Mouse (Mus musculus): ENCODE data around the gene Lrig3.

The Lrig3 gene

DNA sequence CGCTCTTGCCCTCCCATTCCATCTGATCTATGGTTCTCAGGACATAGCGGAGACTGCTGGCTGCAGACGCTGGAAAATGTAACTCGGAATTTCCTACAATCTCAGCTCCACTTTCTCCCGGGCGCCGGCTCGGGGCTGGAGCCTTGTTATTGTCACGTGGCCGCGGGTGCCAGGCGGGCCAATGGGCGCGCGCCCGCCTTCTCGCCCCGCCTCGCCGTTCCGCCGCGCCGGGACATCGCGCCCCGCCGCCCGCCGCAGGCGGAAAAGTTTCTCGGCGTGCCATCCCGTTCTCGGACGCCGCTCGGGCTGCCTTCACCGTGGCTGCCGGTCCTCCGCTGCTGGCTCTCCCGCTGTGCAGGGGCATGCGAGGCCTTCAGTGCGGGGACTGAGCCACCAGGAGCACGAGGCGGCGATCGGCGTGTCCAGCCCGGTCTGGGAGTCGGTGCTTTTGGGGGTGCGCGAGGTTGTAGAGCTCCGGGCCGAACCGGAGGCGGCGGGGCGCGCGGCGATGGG lies at the start of gene Lrig3:
Gene Lrig3, plus strand, starts transcription at position 201 of the 513 bp plus-strand sequence.
- in situ Hi-C loops (cut with MboI; ENCODE audit: low sequenced_read_pairs) = no loop called here

DNA sequence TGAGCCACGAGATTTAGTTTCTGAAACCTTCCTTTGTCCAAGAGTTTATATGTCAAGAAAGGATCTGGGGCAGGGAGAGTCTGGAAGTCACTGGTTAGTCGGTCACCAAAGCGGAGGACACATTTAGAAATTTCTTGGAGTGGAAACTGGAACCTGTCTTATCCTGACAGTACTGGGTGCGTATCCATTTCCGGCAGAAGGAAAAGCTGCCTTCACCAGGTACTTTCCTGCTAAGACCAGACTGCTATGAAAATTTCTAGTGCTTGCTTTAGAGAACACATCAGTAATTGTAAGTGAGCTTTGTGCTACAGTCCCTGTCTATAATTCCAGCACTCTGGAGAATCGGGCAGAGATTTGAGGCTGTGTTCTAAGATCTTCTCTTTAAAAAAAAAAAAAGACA lies 49.2 kb upstream of the Lrig3 start:
- in situ Hi-C loops (cut with MboI; ENCODE audit: low sequenced_read_pairs) = no loop called here

DNA sequence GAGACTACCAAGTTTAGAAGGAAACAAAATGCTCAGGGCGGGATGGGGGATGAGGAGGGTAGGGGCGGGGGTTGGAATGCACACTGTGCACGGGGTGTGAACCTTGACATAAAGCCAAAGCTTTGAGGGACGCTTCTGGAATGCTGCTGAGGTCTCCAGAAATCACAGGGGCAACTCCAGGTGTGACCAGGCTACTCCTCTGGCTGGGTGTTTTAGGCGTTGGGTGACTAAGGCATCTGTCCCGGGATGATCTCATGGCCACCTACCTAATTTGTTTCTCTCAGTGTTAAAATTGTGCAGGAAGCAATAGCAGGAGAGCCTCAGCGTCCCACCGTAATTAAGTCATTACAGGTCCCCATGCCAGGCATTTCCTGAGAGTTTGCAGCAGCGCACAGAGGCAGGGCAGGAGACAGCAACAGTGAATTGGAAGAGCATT lies 48.5 kb upstream of the Lrig3 start:
- in situ Hi-C loops (cut with MboI; ENCODE audit: low sequenced_read_pairs) = no loop called here

DNA sequence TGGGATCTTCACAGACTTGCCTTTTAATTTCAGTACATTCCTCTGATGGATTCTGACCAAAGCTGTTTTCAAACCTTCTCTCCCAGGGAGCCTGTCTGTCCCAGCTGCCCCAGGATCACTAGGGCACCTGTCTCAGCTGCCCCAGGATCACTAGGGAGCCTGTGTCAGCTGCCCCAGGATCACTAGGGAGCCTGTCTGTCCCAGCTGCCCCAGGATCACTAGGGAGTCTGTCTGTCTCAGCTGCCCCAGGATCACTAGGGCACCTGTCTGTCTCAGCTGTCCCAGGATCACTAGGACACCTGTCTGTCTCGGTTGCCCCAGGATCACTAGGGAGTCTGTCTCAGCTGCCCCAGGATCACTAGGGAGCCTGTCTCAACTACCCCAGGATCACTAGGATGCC lies 47.0 kb upstream of the Lrig3 start:
- in situ Hi-C loops (cut with MboI; ENCODE audit: low sequenced_read_pairs) = no loop called here

DNA sequence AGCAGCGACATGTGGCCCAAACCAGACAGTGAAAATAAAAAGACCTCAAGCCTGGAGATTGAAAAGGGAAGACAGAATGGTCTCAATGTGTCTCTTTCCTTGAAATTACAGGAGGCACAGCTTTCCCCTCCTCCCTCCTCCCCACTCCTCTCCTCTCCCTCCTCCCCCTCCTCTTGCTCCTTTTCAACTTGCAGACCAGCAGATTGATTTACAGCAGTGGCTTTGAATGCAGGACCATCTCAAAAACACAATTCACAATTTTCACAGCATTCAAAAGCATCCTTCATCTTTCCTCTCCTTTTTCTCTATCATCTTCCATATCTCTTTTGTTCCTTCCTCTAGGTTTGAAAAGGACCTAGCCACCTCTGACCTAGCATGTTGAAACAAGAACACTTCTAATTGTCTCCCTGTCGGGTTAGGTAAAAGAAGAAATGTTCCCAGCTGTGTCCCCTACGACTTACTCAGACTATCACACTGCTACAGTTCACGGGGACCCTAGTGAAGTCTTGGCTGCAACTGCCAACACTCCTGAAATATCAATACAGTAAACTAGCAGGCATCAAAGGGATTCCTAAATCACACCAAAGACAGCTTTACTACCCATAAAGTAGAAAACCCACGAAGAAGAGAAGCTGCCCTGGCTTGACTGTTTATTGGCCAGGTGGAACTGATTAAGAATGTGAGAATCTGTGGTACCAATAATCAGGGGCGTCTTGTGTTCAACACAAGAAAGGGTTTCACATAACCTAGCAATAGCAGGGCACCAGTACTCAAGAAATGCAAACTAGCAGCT lies 44.1 kb upstream of the Lrig3 start:
- in situ Hi-C loops (cut with MboI; ENCODE audit: low sequenced_read_pairs) = no loop called here

DNA sequence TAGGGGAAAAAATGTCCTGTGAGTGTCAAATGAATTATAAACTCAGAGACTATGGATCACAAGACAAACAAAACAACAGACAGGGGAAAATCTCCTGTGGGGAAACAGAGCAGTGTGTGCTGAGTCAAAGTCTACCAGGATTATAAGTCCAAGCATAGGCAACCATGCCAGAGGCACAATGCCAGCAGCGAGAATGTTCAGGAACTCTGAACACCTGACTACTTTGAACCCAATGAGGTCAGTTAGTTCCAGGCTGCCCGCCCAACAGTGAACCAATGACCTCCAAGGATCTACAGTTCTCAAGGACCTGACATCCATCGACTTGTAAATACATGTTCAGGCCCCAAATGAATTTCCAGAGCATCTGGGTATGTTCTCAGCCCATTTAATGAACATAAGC lies 36.0 kb upstream of the Lrig3 start:
- in situ Hi-C loops (cut with MboI; ENCODE audit: low sequenced_read_pairs) = no loop called here

GRCm38 (mm10) chr10:125933388-125933787 lies 32.6 kb upstream of the Lrig3 start:
- in situ Hi-C loops (cut with MboI; ENCODE audit: low sequenced_read_pairs) = no loop called here

GRCm38 (mm10) chr10:125934095-125934494 lies 31.9 kb upstream of the Lrig3 start:
- in situ Hi-C loops (cut with MboI; ENCODE audit: low sequenced_read_pairs) = no loop called here

DNA sequence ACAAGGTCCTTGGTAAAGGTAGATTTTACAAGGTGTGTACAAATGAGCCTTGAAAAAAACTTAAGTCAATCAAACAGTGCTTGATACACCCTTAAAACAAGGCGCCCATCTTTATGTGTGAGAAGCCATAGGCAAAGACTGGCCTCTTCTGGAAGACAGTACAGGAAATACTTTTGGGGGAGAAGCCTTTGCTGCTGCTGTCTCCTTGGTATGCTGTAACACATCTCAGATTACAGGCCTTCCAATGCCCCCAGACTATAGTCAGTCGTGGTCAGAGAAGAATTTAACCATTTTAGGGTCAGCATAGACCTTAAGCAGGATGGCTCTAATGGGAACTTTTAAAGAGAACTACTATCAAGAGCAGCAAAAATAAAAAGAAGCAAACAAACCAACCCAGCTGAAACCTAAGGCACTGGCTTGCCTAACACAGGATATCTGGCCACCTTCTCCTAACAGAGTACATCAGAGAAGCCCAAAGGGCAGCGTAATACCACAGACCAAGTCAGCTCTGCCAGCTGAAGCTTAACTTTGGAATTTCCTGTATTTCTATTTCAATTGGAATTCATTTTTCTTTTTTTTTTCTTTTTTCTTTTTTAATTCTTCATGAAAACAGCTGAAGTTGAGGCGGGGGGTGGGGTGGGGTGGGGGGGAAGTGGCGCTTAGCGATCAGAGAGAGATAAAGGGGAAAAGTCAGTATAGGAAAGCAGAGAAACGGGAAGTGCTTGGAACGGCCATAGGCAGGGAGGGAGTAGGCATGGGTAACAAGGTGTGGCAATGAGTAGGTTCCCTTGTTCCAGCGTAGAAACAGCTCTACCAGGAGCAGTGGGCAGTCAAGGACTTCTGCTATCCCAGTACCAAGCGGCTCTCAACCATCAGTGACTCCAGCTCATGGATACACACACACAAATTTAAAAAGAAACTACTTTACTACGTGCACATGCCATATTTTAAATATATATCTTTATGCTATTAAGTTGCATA lies 28.2 kb upstream of the Lrig3 start:
- in situ Hi-C loops (cut with MboI; ENCODE audit: low sequenced_read_pairs) = no loop called here

GRCm38 (mm10) chr10:125938528-125939402 lies 27.2 kb upstream of the Lrig3 start:
- in situ Hi-C loops (cut with MboI; ENCODE audit: low sequenced_read_pairs) = no loop called here

DNA sequence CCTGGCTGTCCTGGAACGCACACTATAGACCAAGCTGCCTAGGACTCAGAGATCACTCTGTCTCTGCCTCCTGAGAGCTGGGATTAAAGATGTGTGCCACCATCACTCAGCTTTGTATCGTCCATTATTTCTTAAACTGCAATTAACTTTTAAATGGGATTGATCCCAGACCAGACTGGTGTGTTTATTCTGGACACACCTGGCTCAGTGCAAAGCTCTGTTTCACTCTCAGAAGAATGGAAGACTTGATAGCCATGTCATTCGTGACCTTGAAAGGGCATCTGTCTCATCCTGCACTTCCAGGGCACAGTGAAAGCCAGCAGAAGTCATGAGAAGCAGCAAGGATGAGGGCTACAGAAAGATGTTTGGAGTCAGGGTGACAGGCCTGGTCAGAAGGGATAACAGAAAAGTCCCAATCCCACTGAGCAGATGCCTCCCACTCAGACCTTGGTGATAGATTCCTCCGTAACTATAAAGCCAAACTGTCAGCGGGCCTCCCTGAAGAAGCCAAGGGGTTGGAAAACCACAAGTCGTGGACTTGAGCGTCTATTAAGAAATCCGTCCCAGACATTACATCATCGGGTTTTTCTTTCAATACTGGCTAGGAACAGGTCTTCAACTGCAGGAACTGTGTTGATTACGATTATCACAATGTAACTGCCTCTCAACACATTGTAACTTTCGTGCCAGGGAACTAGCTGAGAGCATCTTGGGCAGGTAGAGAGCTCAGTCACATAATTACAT lies 25.5 kb upstream of the Lrig3 start:
- in situ Hi-C loops (cut with MboI; ENCODE audit: low sequenced_read_pairs) = no loop called here

GRCm38 (mm10) chr10:125943098-125943497 lies 22.9 kb upstream of the Lrig3 start:
- in situ Hi-C loops (cut with MboI; ENCODE audit: low sequenced_read_pairs) = no loop called here

GRCm38 (mm10) chr10:125944762-125945504 lies 21.0 kb upstream of the Lrig3 start:
- in situ Hi-C loops (cut with MboI; ENCODE audit: low sequenced_read_pairs) = no loop called here

DNA sequence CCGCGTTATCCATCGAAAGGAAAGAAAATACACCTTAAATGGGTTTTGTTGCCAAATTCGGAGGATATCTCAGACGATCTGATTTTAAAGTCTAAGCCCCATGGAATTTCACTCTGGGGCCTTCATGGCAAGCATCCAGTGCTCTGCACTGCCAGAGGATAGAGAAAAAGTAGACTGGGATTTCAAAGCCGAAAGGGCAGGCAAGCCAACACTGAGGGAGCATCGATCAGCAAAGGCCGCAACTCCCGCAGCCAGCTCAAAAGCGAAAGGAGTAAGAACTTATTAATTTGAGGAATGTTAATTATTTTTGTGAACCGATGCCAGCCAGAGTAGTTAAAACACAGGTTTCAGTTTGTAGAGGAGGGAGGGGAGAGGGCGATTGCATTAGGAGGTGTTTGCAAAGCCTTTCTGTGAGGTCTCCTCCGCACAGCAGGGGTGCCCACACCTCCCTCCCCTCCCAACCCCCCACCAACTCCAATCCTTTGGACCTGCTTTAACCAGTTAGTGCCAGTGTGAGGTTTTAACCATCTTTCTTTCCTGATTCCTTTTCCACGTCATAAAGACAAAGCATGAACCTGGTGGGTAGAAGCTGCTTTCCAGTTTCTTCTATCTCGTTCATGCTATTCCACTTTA lies 17.0 kb upstream of the Lrig3 start:
- in situ Hi-C loops (cut with MboI; ENCODE audit: low sequenced_read_pairs) = no loop called here

DNA sequence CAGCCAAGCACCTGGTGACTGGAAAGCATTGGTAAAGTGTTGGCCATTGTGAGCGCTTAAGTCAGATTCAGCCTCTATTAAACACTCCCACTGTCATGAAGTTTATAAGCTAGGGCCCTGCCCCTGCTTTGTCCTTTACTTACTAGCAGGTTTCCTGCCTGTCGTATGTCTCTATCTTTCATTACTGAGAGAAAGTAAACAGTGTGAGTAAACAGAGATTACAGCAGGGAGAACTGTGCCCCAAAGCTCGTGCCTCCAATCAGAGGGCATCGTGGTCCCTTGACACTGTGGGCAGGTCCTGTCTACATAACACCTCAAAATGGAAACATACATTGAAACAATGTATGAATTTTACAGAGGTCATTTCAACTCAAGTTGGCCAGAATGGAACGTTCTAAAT lies 14.3 kb upstream of the Lrig3 start:
- in situ Hi-C loops (cut with MboI; ENCODE audit: low sequenced_read_pairs) = no loop called here

DNA sequence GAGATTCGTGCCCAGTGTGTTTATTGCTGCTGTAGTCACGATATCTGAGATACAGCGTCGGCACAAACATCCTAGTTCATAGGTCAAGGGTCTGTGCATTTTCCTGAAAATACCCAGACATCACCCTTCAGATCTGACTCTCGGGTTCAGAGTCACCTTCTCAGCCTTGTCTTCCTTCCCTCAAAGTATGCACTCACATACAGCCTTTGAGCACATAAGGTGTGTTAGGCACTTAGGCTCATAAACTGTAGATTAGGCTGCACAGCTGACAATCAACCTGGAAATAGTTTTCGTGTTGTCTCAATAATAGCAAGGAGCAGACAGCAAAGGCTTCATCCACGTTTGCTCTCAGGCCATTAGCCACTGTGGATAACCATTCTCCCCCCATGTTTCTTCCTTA lies 11.6 kb upstream of the Lrig3 start:
- in situ Hi-C loops (cut with MboI; ENCODE audit: low sequenced_read_pairs) = no loop called here

- in situ Hi-C loops (cut with MboI; ENCODE audit: low sequenced_read_pairs) = no loop called here
These were observed 11.0 kb upstream of the Lrig3 start for GRCm38 (mm10) chr10:125954747-125955530.
